Mouse (Mus musculus): ENCODE measurements around the gene Cx3cl1. TPM values are rescaled to one million over a fixed set of nuclear protein-coding genes. Genes with fewer than 3 reads are reported as not detected.

Gene Cx3cl1
- polyA plus RNA-seq, 1 experiment from 2014 or later = 8.1 TPM

- no peak for ATAC-seq (ENCODE audit: insufficient number of reproducible peaks, insufficient read depth, low FRiP score, low read depth)
- H3K4me3 ChIP-seq (ENCODE audit: control insufficient read depth in 1 of 2, insufficient read depth in 1 of 2, low read depth in 1 of 2, low read length in 2 of 2) = no peak overlapping the region
- 74% methylated on average over 10 of the region's 10 CpGs for WGBS
- H3K9ac ChIP-seq (ENCODE audit: low read length) = no peak overlapping the region
- no peaks in the 10 kb centered on the region for H3K4me1 ChIP-seq (ENCODE audit: control insufficient read depth in 2 of 2, insufficient read depth in 2 of 2, low read length in 2 of 2)
- no peak overlapping the region for H3K27ac ChIP-seq (replicated peaks in 1 of 2; ENCODE audit: control insufficient read depth in 1 of 2, insufficient read depth in 1 of 2, low read depth in 2 of 2, low read length in 2 of 2)
- 0 out of 2 replicates have a peak, but pooled peaks cover 4% of the 10 kb centered on the region for H3K27me3 ChIP-seq (ENCODE audit: control insufficient read depth, insufficient read depth, low read length)
- no peak overlapping the region for H3K4me2 ChIP-seq (ENCODE audit: low read length)
- H3K36me3 ChIP-seq (ENCODE audit: control insufficient read depth, insufficient read depth, low read length) = no peaks in the 10 kb centered on the region
- no peaks in the 10 kb centered on the region for H3K9me3 ChIP-seq (ENCODE audit: control insufficient read depth, low read length)
Observed at GRCm38 (mm10) chr8:94751023-94751849, 20.6 kb upstream of the Cx3cl1 start.

GRCm38 (mm10) chr8:94754006-94754405 is 17.8 kb upstream of the Cx3cl1 start:
- H3K9me3 ChIP-seq (ENCODE audit: control insufficient read depth, low read length) = no peaks in the 10 kb centered on the region
- no peaks in the 10 kb centered on the region for H3K4me1 ChIP-seq (ENCODE audit: control insufficient read depth in 2 of 2, insufficient read depth in 2 of 2, low read length in 2 of 2)
- no peak overlapping the region for H3K27ac ChIP-seq (replicated peaks in 1 of 2; ENCODE audit: control insufficient read depth in 1 of 2, insufficient read depth in 1 of 2, low read depth in 2 of 2, low read length in 2 of 2)
- no peak for ATAC-seq (ENCODE audit: insufficient number of reproducible peaks, insufficient read depth, low FRiP score, low read depth)
- H3K27me3 ChIP-seq (ENCODE audit: control insufficient read depth, insufficient read depth, low read length) = 0 out of 2 replicates have a peak, but pooled peaks cover 5% of the 10 kb centered on the region
- H3K4me2 ChIP-seq (ENCODE audit: low read length) = no peak overlapping the region
- no peaks in the 10 kb centered on the region for H3K36me3 ChIP-seq (ENCODE audit: control insufficient read depth, insufficient read depth, low read length)
- H3K4me3 ChIP-seq (ENCODE audit: control insufficient read depth in 1 of 2, insufficient read depth in 1 of 2, low read depth in 1 of 2, low read length in 2 of 2) = no peak overlapping the region
- H3K9ac ChIP-seq (ENCODE audit: low read length) = no peak overlapping the region
- 81% methylated on average over 2 of the region's 2 CpGs for WGBS

GRCm38 (mm10) chr8:94754486-94754885 is 17.3 kb upstream of the Cx3cl1 start:
- Histone ChIP-seq H3K4me3 (ENCODE audit: control insufficient read depth in 1 of 2, insufficient read depth in 1 of 2, low read depth in 1 of 2, low read length in 2 of 2) (no peak overlapping the region), H3K4me1 (ENCODE audit: control insufficient read depth in 2 of 2, insufficient read depth in 2 of 2, low read length in 2 of 2) (no peaks in the 10 kb centered on the region), H3K36me3 (ENCODE audit: control insufficient read depth, insufficient read depth, low read length) (no peaks in the 10 kb centered on the region), H3K9ac (ENCODE audit: low read length) (no peak overlapping the region), H3K27me3 (ENCODE audit: control insufficient read depth, insufficient read depth, low read length) (0 out of 2 replicates have a peak, but pooled peaks cover 5% of the 10 kb centered on the region), H3K9me3 (ENCODE audit: control insufficient read depth, low read length) (no peaks in the 10 kb centered on the region), H3K27ac (replicated peaks in 1 of 2; ENCODE audit: control insufficient read depth in 1 of 2, insufficient read depth in 1 of 2, low read depth in 2 of 2, low read length in 2 of 2) (no peak overlapping the region), H3K4me2 (ENCODE audit: low read length) (no peak overlapping the region)
- ATAC-seq (ENCODE audit: insufficient number of reproducible peaks, insufficient read depth, low FRiP score, low read depth) = no peak
- 63% methylated on average over 2 of the region's 2 CpGs for WGBS

- ATAC-seq (ENCODE audit: insufficient number of reproducible peaks, insufficient read depth, low FRiP score, low read depth) = no peak
- Histone ChIP-seq H3K4me2 (ENCODE audit: low read length) (no peak overlapping the region), H3K36me3 (ENCODE audit: control insufficient read depth, insufficient read depth, low read length) (no peaks in the 10 kb centered on the region), H3K27ac (replicated peaks in 1 of 2; ENCODE audit: control insufficient read depth in 1 of 2, insufficient read depth in 1 of 2, low read depth in 2 of 2, low read length in 2 of 2) (no peak overlapping the region), H3K27me3 (ENCODE audit: control insufficient read depth, insufficient read depth, low read length) (peaks cover 17% of the 10 kb centered on the region), H3K4me3 (ENCODE audit: control insufficient read depth in 1 of 2, insufficient read depth in 1 of 2, low read depth in 1 of 2, low read length in 2 of 2) (no peak overlapping the region), H3K9me3 (ENCODE audit: control insufficient read depth, low read length) (no peaks in the 10 kb centered on the region), H3K9ac (ENCODE audit: low read length) (no peak overlapping the region), H3K4me1 (ENCODE audit: control insufficient read depth in 2 of 2, insufficient read depth in 2 of 2, low read length in 2 of 2) (peaks cover 4 to 5% of the 10 kb centered on the region in 2 experiments; a peak in 2 of 4 replicates)
- WGBS = 50% methylated on average over 9 of the region's 9 CpGs
Observed at GRCm38 (mm10) chr8:94767035-94767434, 4.8 kb upstream of the Cx3cl1 start.

- no peak for ATAC-seq (ENCODE audit: insufficient number of reproducible peaks, insufficient read depth, low FRiP score, low read depth)
- WGBS = 38% methylated on average over 6 of the region's 6 CpGs
- no peaks in the 10 kb centered on the region for H3K36me3 ChIP-seq (ENCODE audit: control insufficient read depth, insufficient read depth, low read length)
- no peak overlapping the region for H3K4me2 ChIP-seq (ENCODE audit: low read length)
- no peak overlapping the region for H3K9ac ChIP-seq (ENCODE audit: low read length)
- no peak overlapping the region for H3K27ac ChIP-seq (replicated peaks in 1 of 2; ENCODE audit: control insufficient read depth in 1 of 2, insufficient read depth in 1 of 2, low read depth in 2 of 2, low read length in 2 of 2)
- H3K9me3 ChIP-seq (ENCODE audit: control insufficient read depth, low read length) = no peaks in the 10 kb centered on the region
- H3K4me3 ChIP-seq (ENCODE audit: control insufficient read depth in 1 of 2, insufficient read depth in 1 of 2, low read depth in 1 of 2, low read length in 2 of 2) = no peak overlapping the region
- H3K27me3 ChIP-seq (ENCODE audit: control insufficient read depth, insufficient read depth, low read length) = peaks cover 25% of the 10 kb centered on the region
- H3K4me1 ChIP-seq (ENCODE audit: control insufficient read depth in 2 of 2, insufficient read depth in 2 of 2, low read length in 2 of 2) = peaks cover 12 to 16% of the 10 kb centered on the region in 2 experiments
Observed at GRCm38 (mm10) chr8:94770945-94771344, 864 bp upstream of the Cx3cl1 start.

- Histone ChIP-seq H3K4me3 (ENCODE audit: control insufficient read depth in 1 of 2, insufficient read depth in 1 of 2, low read depth in 1 of 2, low read length in 2 of 2) (0 out of 4 replicates have a peak overlapping the region, but pooled peaks of 1 of the 2 experiments have one; percentile 51), H3K9ac (ENCODE audit: low read length) (peak overlapping the region; percentile 74; the same call in 1 of the 2 replicates), H3K4me2 (ENCODE audit: low read length) (peak overlapping the region; percentile 80), H3K4me1 (ENCODE audit: control insufficient read depth in 2 of 2, insufficient read depth in 2 of 2, low read length in 2 of 2) (peaks cover 18 to 25% of the 10 kb centered on the region in 2 experiments), H3K9me3 (ENCODE audit: control insufficient read depth, low read length) (no peaks in the 10 kb centered on the region), H3K27ac (replicated peaks in 1 of 2; ENCODE audit: control insufficient read depth in 1 of 2, insufficient read depth in 1 of 2, low read depth in 2 of 2, low read length in 2 of 2) (no peak overlapping the region), H3K27me3 (ENCODE audit: control insufficient read depth, insufficient read depth, low read length) (peaks cover 25% of the 10 kb centered on the region), H3K36me3 (ENCODE audit: control insufficient read depth, insufficient read depth, low read length) (no peaks in the 10 kb centered on the region)
- ATAC-seq (ENCODE audit: insufficient number of reproducible peaks, insufficient read depth, low FRiP score, low read depth) = no peak
- WGBS = 50% methylated on average over 6 of the region's 6 CpGs
Observed at GRCm38 (mm10) chr8:94773048-94773447, 1.2 kb downstream of the Cx3cl1 start.

GRCm38 (mm10) chr8:94773700-94774171 is 1.9 kb downstream of the Cx3cl1 start:
- Histone ChIP-seq H3K9me3 (ENCODE audit: control insufficient read depth, low read length) (no peaks in the 10 kb centered on the region), H3K27me3 (ENCODE audit: control insufficient read depth, insufficient read depth, low read length) (peaks cover 25% of the 10 kb centered on the region), H3K27ac (replicated peaks in 1 of 2; ENCODE audit: control insufficient read depth in 1 of 2, insufficient read depth in 1 of 2, low read depth in 2 of 2, low read length in 2 of 2) (no peak overlapping the region), H3K4me3 (ENCODE audit: control insufficient read depth in 1 of 2, insufficient read depth in 1 of 2, low read depth in 1 of 2, low read length in 2 of 2) (no peak overlapping the region), H3K4me1 (ENCODE audit: control insufficient read depth in 2 of 2, insufficient read depth in 2 of 2, low read length in 2 of 2) (peaks cover 25 to 32% of the 10 kb centered on the region in 2 experiments), H3K4me2 (ENCODE audit: low read length) (no peak overlapping the region), H3K9ac (ENCODE audit: low read length) (no peak overlapping the region), H3K36me3 (ENCODE audit: control insufficient read depth, insufficient read depth, low read length) (no peaks in the 10 kb centered on the region)
- ATAC-seq (ENCODE audit: insufficient number of reproducible peaks, insufficient read depth, low FRiP score, low read depth) = no peak
- 50% methylated on average over 12 of the region's 12 CpGs for WGBS
